Mouse (Mus musculus): ENCODE results near the gene Tmprss7.

Tmprss7 gene

DNA sequence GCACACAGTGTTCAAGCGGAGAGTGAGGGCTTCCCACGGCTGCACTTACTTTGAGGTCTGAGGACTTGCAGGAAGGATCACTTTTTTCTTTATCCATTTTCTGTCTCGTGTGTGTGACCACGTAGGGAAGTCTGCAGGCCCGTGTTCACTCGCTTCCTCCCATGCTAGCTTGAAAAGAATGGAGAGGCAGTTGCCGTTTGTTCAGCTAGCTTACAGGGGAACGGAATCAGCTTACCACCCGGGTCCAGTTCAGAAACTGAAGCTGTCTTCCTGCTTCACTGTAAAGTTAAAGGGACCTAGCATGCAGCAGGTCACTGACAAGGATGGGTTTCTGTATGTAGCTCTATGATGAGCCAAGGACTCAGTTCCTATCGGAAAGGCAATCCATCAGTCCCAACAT lies at the start of gene Tmprss7:
Gene Tmprss7, minus strand, starts transcription at position 101 of the 400 bp plus-strand sequence.
- DNase-seq (ENCODE audit: low read depth, low spot score) = no peak

- DNase-seq (ENCODE audit: low read depth, low spot score) = peak; percentile 94
These were observed 49.4 kb upstream of the Tmprss7 start, which contains the start of gene Abhd10 for GRCm38 (mm10) chr16:45742615-45743476. Gene Abhd10, minus strand, starts transcription at chr16:45742955.

DNA sequence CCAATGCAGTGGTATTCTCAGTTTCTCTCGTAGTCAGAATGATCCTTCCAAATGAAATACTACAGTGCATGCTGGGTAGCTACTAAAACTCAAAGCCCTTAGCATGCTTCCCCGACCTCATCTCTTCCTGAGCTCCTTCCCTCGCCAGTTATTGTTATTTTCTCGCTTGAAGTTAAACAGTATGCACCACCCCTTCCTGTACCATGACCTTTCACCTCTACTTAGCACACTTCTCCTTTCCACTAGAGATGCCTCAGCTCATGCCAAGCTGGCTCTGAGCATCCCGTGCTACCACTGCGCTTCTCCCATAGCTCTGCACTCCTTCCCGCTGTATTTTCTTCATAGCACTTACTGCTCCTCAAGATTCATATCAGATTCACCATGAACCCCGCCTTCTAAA lies 44.4 kb upstream of the Tmprss7 start:
- DNase-seq (ENCODE audit: low read depth, low spot score) = no peak

DNA sequence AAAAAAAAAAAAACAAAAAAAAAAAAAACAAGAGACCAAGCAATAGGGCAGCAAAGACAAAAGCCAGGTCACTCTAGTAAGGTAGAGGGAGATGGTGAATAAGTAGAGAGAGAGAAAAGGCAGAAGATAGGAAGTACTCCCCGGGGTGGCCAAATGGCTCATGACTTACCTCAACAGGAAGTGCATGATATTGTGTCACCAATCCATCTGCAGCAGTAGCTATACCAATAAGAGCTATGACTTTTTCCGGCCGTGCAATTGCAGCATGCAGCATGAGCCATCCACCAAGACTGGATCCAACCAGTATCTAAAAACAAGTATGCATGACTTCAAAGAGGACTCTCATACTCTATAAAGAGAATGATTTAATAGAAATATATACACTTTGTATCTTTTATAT lies 43.3 kb upstream of the Tmprss7 start:
- DNase-seq (ENCODE audit: low read depth, low spot score) = no peak

DNA sequence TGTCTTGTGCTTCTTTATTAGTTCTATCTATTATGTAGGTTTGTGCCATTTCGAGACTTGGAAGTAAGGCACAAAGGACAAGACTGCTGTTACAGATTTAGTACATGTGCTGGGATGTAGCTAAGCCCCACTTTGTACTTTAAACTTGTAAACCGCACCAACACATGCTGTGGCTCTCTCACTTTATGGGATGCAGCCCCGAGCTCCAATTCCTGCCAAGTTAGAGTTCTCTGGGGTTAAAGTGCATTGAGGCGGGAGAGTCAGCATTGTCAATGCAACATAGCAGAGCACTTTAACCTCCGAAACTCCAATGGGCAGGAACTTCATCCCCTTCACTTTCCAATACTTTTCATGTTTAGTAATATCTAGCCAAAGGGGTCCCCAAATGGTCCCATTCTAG lies 35.7 kb upstream of the Tmprss7 start:
- no peak for DNase-seq (ENCODE audit: low read depth, low spot score)

GRCm38 (mm10) chr16:45724742-45725102 lies 31.3 kb upstream of the Tmprss7 start:
- DNase-seq (ENCODE audit: low read depth, low spot score) = peak; percentile 89

- peak; percentile 79 for DNase-seq (ENCODE audit: low read depth, low spot score)
These were observed 30.7 kb upstream of the Tmprss7 start, which contains the start of gene Tagln3 for GRCm38 (mm10) chr16:45724061-45724741. Gene Tagln3, minus strand, starts transcription at chr16:45724608.

GRCm38 (mm10) chr16:45723172-45723901 lies 29.9 kb upstream of the Tmprss7 start:
- peak; percentile 52 for DNase-seq (ENCODE audit: low read depth, low spot score)

- no peak for DNase-seq (ENCODE audit: low read depth, low spot score)
These were observed 29.0 kb upstream of the Tmprss7 start for GRCm38 (mm10) chr16:45722460-45722951.

GRCm38 (mm10) chr16:45720022-45720630 lies 26.7 kb upstream of the Tmprss7 start:
- DNase-seq (ENCODE audit: low read depth, low spot score) = no peak

DNA sequence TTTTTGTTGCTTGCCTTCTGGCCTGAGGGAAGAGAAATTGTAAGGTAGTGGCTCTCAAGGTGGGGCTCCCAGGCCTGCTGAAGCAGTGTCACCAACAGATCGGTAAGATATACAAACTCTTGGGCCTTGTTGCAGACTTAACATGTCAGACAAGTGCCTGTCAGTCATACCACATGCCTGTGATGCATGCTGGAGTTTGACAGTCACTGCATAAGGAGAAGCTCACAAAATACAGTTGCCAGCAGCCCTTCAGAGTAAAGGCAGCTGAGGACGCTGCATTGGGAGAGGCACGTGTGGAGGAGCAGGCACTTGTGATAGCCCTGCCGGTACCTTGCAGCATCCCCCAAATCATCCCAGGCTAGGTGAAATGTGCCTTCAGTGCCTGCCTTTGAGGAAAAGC lies 24.8 kb upstream of the Tmprss7 start:
- no peak for DNase-seq (ENCODE audit: low read depth, low spot score)

- DNase-seq (ENCODE audit: low read depth, low spot score) = no peak
These were observed 21.2 kb upstream of the Tmprss7 start for GRCm38 (mm10) chr16:45714489-45715150.

GRCm38 (mm10) chr16:45713878-45714277 lies 20.4 kb upstream of the Tmprss7 start:
- no peak for DNase-seq (ENCODE audit: low read depth, low spot score)

- DNase-seq (ENCODE audit: low read depth, low spot score) = peak; percentile 30
These were observed 19.8 kb upstream of the Tmprss7 start for GRCm38 (mm10) chr16:45713261-45713660.

- no peak for DNase-seq (ENCODE audit: low read depth, low spot score)
These were observed 17.8 kb upstream of the Tmprss7 start for GRCm38 (mm10) chr16:45711263-45711662.

- DNase-seq (ENCODE audit: low read depth, low spot score) = no peak
These were observed 5.8 kb upstream of the Tmprss7 start for GRCm38 (mm10) chr16:45699301-45699700.

- no peak for DNase-seq (ENCODE audit: low read depth, low spot score)
These were observed 4.5 kb upstream of the Tmprss7 start for GRCm38 (mm10) chr16:45697996-45698395.

DNA sequence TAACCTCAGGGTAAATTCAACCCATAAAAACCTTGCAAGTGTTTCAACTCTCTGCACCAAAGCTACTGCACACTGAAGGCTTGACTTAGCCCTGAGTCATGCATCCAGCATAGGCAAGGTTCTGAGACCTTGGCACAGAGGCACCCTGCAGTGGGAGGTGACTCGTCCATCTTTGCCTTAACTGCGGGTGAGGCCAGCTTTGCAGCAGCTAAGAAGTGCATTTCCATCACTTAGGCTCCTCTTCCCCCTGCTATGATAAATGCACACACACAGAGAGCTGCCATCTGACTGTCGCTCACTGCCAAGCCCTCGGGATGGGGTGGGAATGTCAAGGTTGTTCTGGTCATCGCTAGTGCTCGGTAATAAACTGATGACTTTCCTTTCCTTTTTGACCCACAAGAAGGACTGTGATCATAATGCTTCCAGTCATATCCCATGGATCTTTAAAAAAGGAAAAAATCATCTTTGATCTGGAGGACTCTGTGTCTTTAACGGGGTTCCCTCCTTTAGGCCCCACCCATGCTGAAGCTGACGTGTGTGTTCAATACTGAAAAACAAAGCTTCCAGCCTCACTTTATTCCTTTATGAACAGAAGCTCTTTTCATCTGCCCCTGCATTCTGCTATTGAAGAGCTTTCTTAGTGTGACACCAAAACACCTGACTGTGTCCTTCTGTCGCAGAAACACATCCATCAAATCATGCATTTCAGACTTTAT lies 2.1 kb upstream of the Tmprss7 start:
- DNase-seq (ENCODE audit: low read depth, low spot score) = no peak

DNA sequence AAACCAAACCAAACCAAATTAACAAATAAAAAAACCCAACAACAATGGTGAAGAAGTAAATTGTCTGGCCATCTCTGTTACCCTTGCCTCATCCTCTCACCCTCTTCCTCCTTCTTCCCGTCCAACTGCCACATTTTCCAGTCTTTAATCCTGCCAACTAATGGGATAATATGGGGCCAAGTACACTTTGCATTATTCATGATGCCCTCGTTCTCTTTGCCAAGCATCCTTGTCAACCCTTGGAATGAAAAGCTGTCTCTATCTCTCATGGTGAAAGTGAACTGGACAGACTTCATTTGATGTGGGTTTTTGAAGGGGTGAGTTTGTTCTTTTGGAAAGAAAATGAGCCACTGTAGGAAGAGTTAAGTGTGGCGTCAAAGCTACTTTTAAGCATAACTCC lies 607 bp downstream of the Tmprss7 start:
- no peak for DNase-seq (ENCODE audit: low read depth, low spot score)

DNA sequence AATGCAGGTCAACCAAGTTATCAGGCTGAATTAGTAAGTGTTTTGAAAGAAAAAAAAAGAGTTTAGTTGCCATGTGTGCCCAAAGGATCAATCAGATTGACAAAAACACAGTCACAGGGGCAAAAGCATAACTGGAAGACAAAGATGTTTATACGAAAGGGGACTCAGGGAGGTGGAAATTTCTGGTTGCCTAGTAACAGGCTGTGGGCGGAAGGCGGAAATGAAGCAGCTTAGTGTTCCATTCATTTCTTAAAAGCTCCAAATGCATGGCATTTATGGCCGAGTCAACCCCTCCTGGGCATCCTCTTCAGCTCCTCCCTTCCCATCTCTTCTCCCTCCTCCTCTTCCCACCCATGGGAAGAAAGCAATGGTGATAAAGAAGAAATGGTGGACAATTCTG lies 3.3 kb downstream of the Tmprss7 start:
- peak; percentile 37 for DNase-seq (ENCODE audit: low read depth, low spot score)

Data from mesoderm, embryonic 11.5 days (tissue).